Mouse (Mus musculus) forebrain, embryonic 12.5 days (tissue): Measurements from ENCODE around the gene Zscan22. TPM values are rescaled to one million over a fixed set of nuclear protein-coding genes. Genes with fewer than 3 reads are reported as not detected.
A peak's percentile ranks its signal among the peaks of the same experiment; 100 is the strongest.
"Not testable (repeated sequence)": the region's sequence is repeated elsewhere in the genome, so short reads cannot be mapped to it uniquely, and the experiment has no call there.

Experiments
- ATAC-seq: fragments of 200-750 bp; cut with Nextera tagmentation; 2 replicates; pipeline ENCODE4 v1.8.0; 2017; ENCODE audit warnings: moderate TSS enrichment; ENCODE audit not compliant: low FRiP score
- H3K27ac ChIP-seq: fragments of 300-500 bp; sonication (generic); 2 replicates; pipeline ENCODE4 v1.5.1; 2016; ENCODE audit warnings: mild to moderate bottlenecking
- H3K27me3 ChIP-seq: fragments of 300-500 bp; sonication (generic); 2 replicates; pipeline ENCODE4 v1.6.1; 2016; ENCODE audit warnings: mild to moderate bottlenecking
- H3K36me3 ChIP-seq: fragments of 300-500 bp; sonication (generic); replicated peaks from 2 replicates; pipeline ENCODE4 v1.6.1; 2016; ENCODE audit warnings: mild to moderate bottlenecking
- H3K4me1 ChIP-seq: fragments of 300-500 bp; sonication (generic); 2 replicates; pipeline ENCODE4 v1.6.1; 2016
- H3K4me2 ChIP-seq: fragments of 300-500 bp; sonication (generic); 2 replicates; pipeline ENCODE4 v1.6.1; 2016; ENCODE audit warnings: mild to moderate bottlenecking, moderate library complexity
- H3K4me3 ChIP-seq: fragments of 300-500 bp; sonication (generic); replicated peaks from 2 replicates; pipeline ENCODE4 v1.5.1; 2016; ENCODE audit warnings: mild to moderate bottlenecking
- H3K9ac ChIP-seq: fragments of 300-500 bp; sonication (generic); 2 replicates; pipeline ENCODE4 v1.6.1; 2016; ENCODE audit warnings: mild to moderate bottlenecking
- H3K9me3 ChIP-seq: fragments of 300-500 bp; sonication (generic); 2 replicates; pipeline ENCODE4 v1.6.1; 2016
- WGBS: fragments of 180-500 bp; shearing (Covaris S2); methylation state at CpG from one replicate; pipeline ENCODE4 v1.1.7; 2016; 5-methylcytosine and 5-hydroxymethylcytosine counted together
- polyA plus RNA-seq: library from polyadenylated mRNA; unstranded; fragments of >200 nt; fragmentation: Nextera tagmentation; extraction: Ambion mirVana; gene quantifications from 2 replicates; pipeline ENCODE4 v1.2.1, GENCODE M21; 2016

The Zscan22 gene
- polyA plus RNA-seq, 1 experiment from 2014 or later = 13.8 TPM

DNA sequence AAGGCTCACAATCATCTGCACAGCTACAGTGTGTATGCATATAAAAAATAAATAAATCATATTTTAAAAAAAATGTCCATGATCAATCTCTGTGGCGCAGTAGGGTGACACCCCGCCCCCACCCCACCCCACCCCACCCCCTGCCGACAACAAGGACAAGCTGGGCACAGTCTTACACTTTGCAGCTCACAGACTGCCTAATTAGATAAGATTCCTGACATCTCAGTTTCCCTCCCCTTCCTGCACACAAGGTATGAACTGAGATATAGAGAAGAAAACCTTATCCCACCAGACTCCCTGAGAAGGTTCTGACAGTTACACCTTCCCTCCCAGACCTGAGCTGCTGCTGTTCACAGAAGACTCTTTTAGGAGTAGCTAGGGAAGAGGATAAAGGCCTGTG lies 37.2 kb downstream of the Zscan22 start:
- no peak overlapping the region for H3K4me2 ChIP-seq
- no peak overlapping the region for H3K4me3 ChIP-seq
- no peaks in the 10 kb centered on the region for H3K36me3 ChIP-seq
- no peak for ATAC-seq
- H3K9ac ChIP-seq = no peak overlapping the region
- peaks cover 3% of the 10 kb centered on the region; the same call in 1 of the 2 replicates for H3K27me3 ChIP-seq
- H3K9me3 ChIP-seq = no peaks in the 10 kb centered on the region
- 77% methylated on average over 3 of the region's 3 CpGs for WGBS
- H3K27ac ChIP-seq = no peak overlapping the region
- no peaks in the 10 kb centered on the region for H3K4me1 ChIP-seq

DNA sequence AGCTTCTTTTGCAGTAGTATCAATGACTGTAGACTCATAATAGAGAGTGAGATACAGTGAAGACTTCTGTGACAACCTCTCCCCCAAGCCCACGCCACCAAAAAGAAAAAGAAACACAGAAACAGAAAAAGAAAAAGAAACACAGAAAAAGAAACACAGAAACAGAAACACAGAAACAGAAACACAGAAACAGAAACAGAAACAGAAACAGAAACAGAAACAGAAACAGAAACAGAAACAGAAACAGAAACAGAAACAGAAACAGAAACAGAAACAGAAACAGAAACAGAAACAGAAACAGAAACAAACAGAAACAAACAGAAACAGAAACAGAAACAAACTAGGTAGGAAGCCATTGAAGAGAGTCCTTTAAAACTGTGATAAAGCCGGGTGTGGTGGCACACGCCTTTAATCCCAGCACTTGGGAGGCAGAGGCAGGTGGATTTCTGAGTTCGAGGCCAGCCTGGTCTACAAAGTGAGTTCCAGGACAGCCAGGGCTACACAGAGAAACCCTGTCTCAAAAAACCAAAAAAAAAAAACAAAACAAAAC lies 39.7 kb downstream of the Zscan22 start:
- not testable (repeated sequence) for H3K27me3 ChIP-seq, H3K4me1 ChIP-seq, H3K9me3 ChIP-seq, H3K9ac ChIP-seq, H3K4me2 ChIP-seq, H3K36me3 ChIP-seq, H3K4me3 ChIP-seq, H3K27ac ChIP-seq, ATAC-seq
- WGBS = 79% methylated on average over 4 of the region's 4 CpGs

GRCm38 (mm10) chr7:12940599-12940998 lies 43.0 kb downstream of the Zscan22 start:
- no peaks in the 10 kb centered on the region for H3K9me3 ChIP-seq
- 87% methylated on average over 4 of the region's 4 CpGs for WGBS
- no peak overlapping the region for H3K27ac ChIP-seq
- no peak overlapping the region for H3K9ac ChIP-seq
- H3K4me1 ChIP-seq = no peaks in the 10 kb centered on the region
- no peak overlapping the region for H3K4me3 ChIP-seq
- H3K27me3 ChIP-seq = 0 out of 2 replicates have a peak, but pooled peaks cover 3% of the 10 kb centered on the region
- H3K4me2 ChIP-seq = no peak overlapping the region
- H3K36me3 ChIP-seq = no peaks in the 10 kb centered on the region
- ATAC-seq = no peak

DNA sequence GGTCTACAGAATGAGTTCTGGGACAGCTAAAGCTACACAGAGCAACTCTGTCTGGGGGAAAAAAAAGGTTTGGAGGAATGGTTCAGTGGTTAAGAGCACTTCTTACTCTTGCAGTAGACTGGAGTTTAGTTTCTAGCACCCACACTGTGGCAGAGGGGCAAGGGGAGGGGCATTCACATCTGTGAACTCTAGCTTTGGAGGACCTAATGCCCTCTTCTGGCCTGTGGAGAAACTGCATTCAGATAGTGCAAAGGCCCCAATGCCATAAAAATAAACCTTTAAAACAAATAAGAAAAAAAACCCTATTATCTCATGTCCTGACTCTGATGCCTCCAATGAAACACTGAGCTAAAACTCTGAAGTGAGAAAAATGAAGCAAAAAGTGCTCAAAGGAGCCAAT lies 45.9 kb downstream of the Zscan22 start:
- H3K9ac ChIP-seq = no peak overlapping the region
- H3K9me3 ChIP-seq = no peaks in the 10 kb centered on the region
- no peaks in the 10 kb centered on the region for H3K36me3 ChIP-seq
- no peaks in the 10 kb centered on the region; the same call in 1 of the 2 replicates for H3K27me3 ChIP-seq
- H3K4me2 ChIP-seq = no peak overlapping the region
- no peaks in the 10 kb centered on the region for H3K4me1 ChIP-seq
- ATAC-seq = no peak
- no peak overlapping the region for H3K4me3 ChIP-seq
- H3K27ac ChIP-seq = no peak overlapping the region

DNA sequence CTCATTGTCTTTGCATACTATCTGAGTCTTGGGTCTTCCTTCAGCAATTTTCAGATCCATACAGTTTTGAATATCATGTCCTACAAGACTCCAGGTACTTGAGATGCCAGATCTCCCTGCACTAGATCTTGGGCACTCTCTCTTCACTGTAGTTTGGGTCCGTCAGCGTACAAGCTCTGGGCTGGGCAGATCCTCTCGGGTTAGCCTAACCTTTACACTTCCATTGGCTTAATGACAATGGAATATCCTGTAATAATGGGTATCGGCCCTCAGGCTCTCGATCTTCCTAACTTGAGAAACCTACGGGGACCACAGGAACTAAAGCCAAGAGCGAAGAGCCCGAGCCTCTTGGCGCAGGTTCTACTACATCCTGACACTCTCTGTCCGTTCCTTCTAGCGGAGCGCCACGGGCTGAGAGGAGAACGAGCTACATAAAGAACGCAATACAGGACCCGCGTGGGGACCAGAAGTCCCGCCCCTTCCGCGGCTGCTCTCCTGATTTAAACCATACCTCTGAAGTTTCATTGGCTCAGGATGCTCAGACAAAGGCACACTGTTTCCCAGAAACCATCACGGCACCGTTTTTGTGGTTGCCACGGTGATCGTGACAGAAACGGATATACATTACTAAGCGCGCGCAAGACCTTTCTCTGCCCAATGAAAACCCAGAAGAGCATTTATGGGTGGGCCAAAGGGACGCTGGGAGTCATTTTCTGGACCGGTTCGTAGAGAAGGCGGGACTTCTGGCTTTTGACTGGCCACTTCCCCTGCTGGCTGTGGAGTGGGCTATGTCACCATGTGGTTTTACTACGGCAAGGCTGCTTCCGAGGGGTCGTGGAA lies 51.6 kb downstream of the Zscan22 start:
- peak overlapping the region; percentile 42 for H3K4me3 ChIP-seq
- peak overlapping the region; percentile 69 for H3K4me2 ChIP-seq
- H3K4me1 ChIP-seq = peaks cover 13% of the 10 kb centered on the region
- H3K9me3 ChIP-seq = no peaks in the 10 kb centered on the region
- H3K27me3 ChIP-seq = no peaks in the 10 kb centered on the region; the same call in 1 of the 2 replicates
- H3K27ac ChIP-seq = peak overlapping the region; percentile 86
- ATAC-seq = peak; percentile 97
- no peaks in the 10 kb centered on the region for H3K36me3 ChIP-seq
- WGBS = 12% methylated on average over 35 of the region's 35 CpGs
- H3K9ac ChIP-seq = peak overlapping the region; percentile 58

DNA sequence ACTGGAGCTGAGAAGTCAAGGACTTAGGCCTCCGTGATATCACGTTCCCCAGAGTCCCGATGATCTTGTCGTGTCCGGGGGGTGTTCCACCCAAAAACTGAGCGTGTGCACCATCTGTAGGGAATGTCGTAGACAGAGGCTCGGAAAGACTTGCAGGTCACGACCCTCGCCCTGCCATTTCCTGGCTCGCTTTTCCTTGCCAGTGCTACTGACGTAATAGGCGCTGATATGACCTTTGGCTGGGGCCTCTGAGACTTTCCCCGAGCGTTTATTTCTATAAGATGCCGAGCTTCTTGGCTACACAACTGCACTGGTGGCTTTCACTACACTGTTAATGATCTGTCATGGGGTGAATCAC lies 52.2 kb downstream of the Zscan22 start:
- Histone ChIP-seq H3K9me3 (no peaks in the 10 kb centered on the region), H3K27me3 (no peaks in the 10 kb centered on the region; the same call in 1 of the 2 replicates), H3K4me3 (peak overlapping the region; percentile 42), H3K4me1 (peaks cover 13% of the 10 kb centered on the region), H3K9ac (peak overlapping the region; percentile 58), H3K4me2 (peak overlapping the region; percentile 69), H3K36me3 (no peaks in the 10 kb centered on the region), H3K27ac (peak overlapping the region; percentile 78)
- ATAC-seq = no peak
- 9% methylated on average over 16 of the region's 16 CpGs for WGBS

GRCm38 (mm10) chr7:12954896-12955295 lies 57.3 kb downstream of the Zscan22 start:
- no peaks in the 10 kb centered on the region for H3K27me3 ChIP-seq
- no peak overlapping the region for H3K9ac ChIP-seq
- H3K4me3 ChIP-seq = no peak overlapping the region
- no peaks in the 10 kb centered on the region for H3K36me3 ChIP-seq
- H3K9me3 ChIP-seq = no peaks in the 10 kb centered on the region
- ATAC-seq = no peak
- peaks cover 7% of the 10 kb centered on the region for H3K4me1 ChIP-seq
- no peak overlapping the region for H3K4me2 ChIP-seq
- WGBS = 64% methylated on average over 3 of the region's 3 CpGs
- H3K27ac ChIP-seq = no peak overlapping the region

DNA sequence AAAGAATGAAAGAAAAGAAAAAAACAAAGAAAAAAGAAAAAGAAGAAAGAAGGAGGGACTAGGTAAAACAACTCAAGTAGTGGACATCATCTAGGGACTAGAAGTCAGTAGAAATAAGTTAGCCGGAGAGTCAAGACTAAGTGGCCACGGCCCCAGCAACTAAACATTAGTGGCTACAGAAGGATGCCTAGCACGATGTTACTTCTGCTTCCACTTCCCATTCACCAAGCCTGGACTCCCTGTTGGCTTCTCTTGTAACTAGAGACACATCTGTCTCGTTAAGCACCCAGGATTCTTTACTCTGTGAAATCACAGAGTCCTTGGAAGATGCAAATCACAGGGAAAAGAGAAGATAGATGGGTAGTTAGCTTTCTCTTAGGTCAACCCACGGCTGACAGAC lies 59.9 kb downstream of the Zscan22 start:
- no peak for ATAC-seq
- Histone ChIP-seq H3K27me3 (no peaks in the 10 kb centered on the region), H3K9ac (no peak overlapping the region), H3K4me1 (peaks cover 5% of the 10 kb centered on the region; the same call in 1 of the 2 replicates), H3K9me3 (no peaks in the 10 kb centered on the region), H3K4me2 (no peak overlapping the region), H3K27ac (no peak overlapping the region), H3K36me3 (no peaks in the 10 kb centered on the region), H3K4me3 (no peak overlapping the region)
- 70% methylated on average over 5 of the region's 5 CpGs for WGBS

Other genes with a start within 250 kb of the Zscan22 start
- gene Vmn2r55, start 212.8 kb upstream of the Zscan22 start, polyA plus RNA-seq = not detected in 2 replicates
- not detected in 2 replicates for gene Vmn2r56, start 162.8 kb upstream of the Zscan22 start, polyA plus RNA-seq
- 13.6 and 15.2 TPM in 2 replicates for gene Zscan18, start 94.2 kb upstream of the Zscan22 start, polyA plus RNA-seq
- gene Zfp329, start 79.0 kb upstream of the Zscan22 start, polyA plus RNA-seq = 25.4 and 28.2 TPM in 2 replicates
- gene Zfp110, start 63.1 kb upstream of the Zscan22 start, polyA plus RNA-seq = 32.4 and 34.5 TPM in 2 replicates
- 6.0 and 6.2 TPM in 2 replicates for gene Zfp128, start 16.6 kb upstream of the Zscan22 start, polyA plus RNA-seq
- gene Rps5, start 24.5 kb downstream of the Zscan22 start, polyA plus RNA-seq = 585 and 638 TPM in 2 replicates
- 0.81 and 0.83 TPM in 2 replicates for gene Rnf225, start 29.6 kb downstream of the Zscan22 start, polyA plus RNA-seq
- gene Zfp324, start 68.0 kb downstream of the Zscan22 start, polyA plus RNA-seq = 11.3 and 12.4 TPM in 2 replicates
- 15.3 and 15.7 TPM in 2 replicates for gene Zfp446, start 80.0 kb downstream of the Zscan22 start, polyA plus RNA-seq
- 0.14 and 0.18 TPM in 2 replicates for gene Slc27a5, start 100.4 kb downstream of the Zscan22 start, polyA plus RNA-seq
- gene Trim28, start 101.3 kb downstream of the Zscan22 start, polyA plus RNA-seq = 370 and 396 TPM in 2 replicates
- 34.9 and 35.9 TPM in 2 replicates for gene Zbtb45, start 112.2 kb downstream of the Zscan22 start, polyA plus RNA-seq
- gene Chmp2a, start 137.0 kb downstream of the Zscan22 start, polyA plus RNA-seq = 127 and 132 TPM in 2 replicates
- 107 and 154 TPM in 2 replicates for gene Ube2m, start 140.5 kb downstream of the Zscan22 start, polyA plus RNA-seq
- 5.3 and 5.4 TPM in 2 replicates for gene Mzf1, start 156.9 kb downstream of the Zscan22 start, polyA plus RNA-seq
- not detected in 2 replicates for gene Vmn1r85, start 197.4 kb downstream of the Zscan22 start, polyA plus RNA-seq
- not detected in 2 replicates for gene Vmn1r86, start 222.1 kb downstream of the Zscan22 start, polyA plus RNA-seq
- gene Vmn1r87, start 242.3 kb downstream of the Zscan22 start, polyA plus RNA-seq = not detected in 2 replicates